Mouse (Mus musculus): ENCODE measurements around the gene Adat3. TPM values are rescaled to one million over a fixed set of nuclear protein-coding genes. Genes with fewer than 3 reads are reported as not detected.
A peak's percentile ranks its signal among the peaks of the same experiment; 100 is the strongest.

Gene Adat3
- polyA plus RNA-seq, 1 experiment: 3.2 TPM

GRCm38 (mm10) chr10:80584642-80585552 is 17.8 kb upstream of the Adat3 start:
- H3K4me1 ChIP-seq (ENCODE audit: control insufficient read depth, insufficient read depth, low read length): peaks cover 2% of the 10 kb centered on the region; the same call in 1 of the 2 replicates
- 73% methylated on average over 12 of the region's 12 CpGs for WGBS
- no peak overlapping the region for H3K27ac ChIP-seq (ENCODE audit: control insufficient read depth, insufficient read depth, low read depth, low read length, poor library complexity)
- H3K4me3 ChIP-seq (replicated peaks; ENCODE audit: control insufficient read depth, low read depth, low read length): no peak overlapping the region
- no peak for TF ChIP-seq POLR2A (IDR thresholded peaks at IDR 0.05; ENCODE audit: borderline replicate concordance, control insufficient read depth, low read depth, low read length)
- no peak for TF ChIP-seq CTCF (IDR thresholded peaks at IDR 0.05; ENCODE audit: control insufficient read depth, insufficient read depth, low read length)

DNA sequence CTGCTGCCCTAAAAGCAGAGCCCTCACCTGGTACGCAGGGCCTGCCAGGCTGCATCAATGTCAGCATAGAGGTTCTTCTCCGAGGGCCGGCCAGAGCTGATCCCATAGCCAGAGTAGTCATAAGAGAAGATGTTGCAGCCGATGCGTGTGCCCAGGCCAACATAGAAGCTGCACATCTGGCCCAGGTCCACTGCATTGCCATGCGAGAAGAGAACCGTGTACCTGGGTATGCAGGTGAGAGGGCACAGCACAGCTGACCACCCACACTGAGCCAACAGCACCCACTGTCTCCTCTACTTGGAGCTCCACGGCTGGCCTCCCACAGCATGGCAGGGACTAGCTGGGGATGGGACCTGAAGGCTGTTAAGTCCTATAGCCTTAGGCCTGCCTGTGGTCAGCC is 17.1 kb upstream of the Adat3 start:
- peaks cover 2% of the 10 kb centered on the region; the same call in 1 of the 2 replicates for H3K4me1 ChIP-seq (ENCODE audit: control insufficient read depth, insufficient read depth, low read length)
- WGBS: 93% methylated on average over 8 of the region's 8 CpGs
- H3K27ac ChIP-seq (ENCODE audit: control insufficient read depth, insufficient read depth, low read depth, low read length, poor library complexity): no peak overlapping the region
- no peak overlapping the region for H3K4me3 ChIP-seq (replicated peaks; ENCODE audit: control insufficient read depth, low read depth, low read length)
- TF ChIP-seq POLR2A (IDR thresholded peaks at IDR 0.05; ENCODE audit: borderline replicate concordance, control insufficient read depth, low read depth, low read length) (no peak), CTCF (IDR thresholded peaks at IDR 0.05; ENCODE audit: control insufficient read depth, insufficient read depth, low read length) (no peak)

- Histone ChIP-seq H3K4me3 (replicated peaks; ENCODE audit: control insufficient read depth, low read depth, low read length) (no peak overlapping the region), H3K27ac (ENCODE audit: control insufficient read depth, insufficient read depth, low read depth, low read length, poor library complexity) (peak overlapping the region; percentile 17), H3K4me1 (ENCODE audit: control insufficient read depth, insufficient read depth, low read length) (peaks cover 2% of the 10 kb centered on the region; the same call in 1 of the 2 replicates)
- TF ChIP-seq CTCF (IDR thresholded peaks at IDR 0.05; ENCODE audit: control insufficient read depth, insufficient read depth, low read length) (no peak), POLR2A (IDR thresholded peaks at IDR 0.05; ENCODE audit: borderline replicate concordance, control insufficient read depth, low read depth, low read length) (no peak)
- WGBS: 92% methylated on average over 51 of the region's 51 CpGs
Measured at GRCm38 (mm10) chr10:80586407-80587304, 16.0 kb upstream of the Adat3 start.

- WGBS: 32% methylated on average over 4 of the region's 4 CpGs
- no peak for TF ChIP-seq CTCF (IDR thresholded peaks at IDR 0.05; ENCODE audit: control insufficient read depth, insufficient read depth, low read length)
- TF ChIP-seq POLR2A (IDR thresholded peaks at IDR 0.05; ENCODE audit: borderline replicate concordance, control insufficient read depth, low read depth, low read length): no peak
- peak overlapping the region; percentile 35; the same call in 1 of the 2 replicates for H3K27ac ChIP-seq (ENCODE audit: control insufficient read depth, insufficient read depth, low read depth, low read length, poor library complexity)
- peaks cover 2% of the 10 kb centered on the region; the same call in 1 of the 2 replicates for H3K4me1 ChIP-seq (ENCODE audit: control insufficient read depth, insufficient read depth, low read length)
- no peak overlapping the region for H3K4me3 ChIP-seq (replicated peaks; ENCODE audit: control insufficient read depth, low read depth, low read length)
Measured at GRCm38 (mm10) chr10:80587305-80587657, 15.4 kb upstream of the Adat3 start.

GRCm38 (mm10) chr10:80589127-80589878 is 13.4 kb upstream of the Adat3 start:
- no peak for TF ChIP-seq CTCF (IDR thresholded peaks at IDR 0.05; ENCODE audit: control insufficient read depth, insufficient read depth, low read length)
- no peak for TF ChIP-seq POLR2A (IDR thresholded peaks at IDR 0.05; ENCODE audit: borderline replicate concordance, control insufficient read depth, low read depth, low read length)
- H3K4me1 ChIP-seq (ENCODE audit: control insufficient read depth, insufficient read depth, low read length): peaks cover 2% of the 10 kb centered on the region; the same call in 1 of the 2 replicates
- 3% methylated on average over 12 of the region's 12 CpGs for WGBS

DNA sequence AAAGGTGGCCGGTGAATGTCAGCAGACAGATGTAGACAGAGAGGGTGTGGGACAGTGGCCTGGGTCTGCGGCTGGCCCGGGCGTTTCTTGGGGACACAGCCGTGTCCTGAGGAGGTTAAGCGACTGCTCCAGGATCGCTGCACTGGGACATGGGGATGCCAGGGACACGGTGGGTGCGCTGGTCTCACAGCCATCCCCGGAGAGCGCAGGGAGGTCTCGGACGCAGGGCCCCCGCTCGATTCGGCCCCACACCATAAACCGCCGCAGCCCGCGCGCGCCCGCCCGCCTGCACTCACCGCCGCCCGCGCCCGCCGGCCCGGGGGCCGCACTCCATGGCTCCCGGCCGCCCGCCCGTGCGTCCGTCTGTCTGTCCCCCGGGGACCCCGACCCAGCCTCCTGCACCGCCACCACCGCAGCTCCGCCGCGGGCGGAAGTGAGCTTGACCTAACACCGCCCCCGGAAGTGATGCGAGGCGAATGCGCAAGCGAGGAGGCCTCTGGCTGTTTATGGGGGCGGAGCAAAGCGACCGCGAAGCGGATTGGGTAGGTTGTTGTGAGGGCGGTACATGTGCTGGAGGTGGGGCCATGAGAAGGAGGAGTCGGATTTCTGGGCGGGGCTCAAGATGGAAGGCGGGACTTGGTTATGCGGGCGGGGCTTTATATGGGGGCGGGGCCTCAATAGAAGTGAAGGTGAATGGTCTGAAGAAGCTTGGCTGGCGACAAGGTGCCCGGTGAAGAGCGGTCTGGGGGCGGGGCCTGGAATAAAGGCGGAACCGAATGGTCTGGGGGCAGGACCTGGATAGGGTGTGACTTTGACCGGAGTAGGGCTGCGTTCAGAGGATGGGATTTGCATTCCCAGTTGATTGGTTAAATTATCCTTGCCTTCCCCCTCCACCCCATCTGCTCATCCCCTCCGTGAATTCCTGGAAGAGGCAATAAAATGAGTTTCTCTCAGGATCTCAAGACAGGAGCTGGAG is 12.5 kb upstream of the Adat3 start, which contains the start of gene Abhd17a:
Gene Abhd17a, minus strand, starts transcription at position 463 of the 976 bp plus-strand sequence.
- peak within 1 kb of the TSS; percentile 92 for H3K4me3 ChIP-seq (replicated peaks; ENCODE audit: control insufficient read depth, low read depth, low read length)
- under 1% methylated on average over 73 of the region's 73 CpGs for WGBS
- H3K4me1 ChIP-seq (ENCODE audit: control insufficient read depth, insufficient read depth, low read length): peaks cover 2% of the 10 kb centered on the region; the same call in 1 of the 2 replicates
- peak within 1 kb of the TSS; percentile 81 for H3K27ac ChIP-seq (ENCODE audit: control insufficient read depth, insufficient read depth, low read depth, low read length, poor library complexity)
- TF ChIP-seq POLR2A (IDR thresholded peaks at IDR 0.05; ENCODE audit: borderline replicate concordance, control insufficient read depth, low read depth, low read length): peak; percentile 75; the same call in 1 of the 2 replicates
- no peak for TF ChIP-seq CTCF (IDR thresholded peaks at IDR 0.05; ENCODE audit: control insufficient read depth, insufficient read depth, low read length)

More at GRCm38 (mm10) chr10:80589127-80589878, 13.4 kb upstream of the Adat3 start:
- peak overlapping the region; percentile 81 for H3K27ac ChIP-seq (ENCODE audit: control insufficient read depth, insufficient read depth, low read depth, low read length, poor library complexity)
- H3K4me3 ChIP-seq (replicated peaks; ENCODE audit: control insufficient read depth, low read depth, low read length): peak overlapping the region; percentile 92

Data from bone marrow, adult 2 months (tissue).